Mouse (Mus musculus): ENCODE measurements at regions not wholly inside any gene's neighbourhood (a gene's known extent, or its start where the extent isn't known, plus 50 kb on each side); places are given as distances from the start of the nearest gene placed in this dataset.

DNA sequence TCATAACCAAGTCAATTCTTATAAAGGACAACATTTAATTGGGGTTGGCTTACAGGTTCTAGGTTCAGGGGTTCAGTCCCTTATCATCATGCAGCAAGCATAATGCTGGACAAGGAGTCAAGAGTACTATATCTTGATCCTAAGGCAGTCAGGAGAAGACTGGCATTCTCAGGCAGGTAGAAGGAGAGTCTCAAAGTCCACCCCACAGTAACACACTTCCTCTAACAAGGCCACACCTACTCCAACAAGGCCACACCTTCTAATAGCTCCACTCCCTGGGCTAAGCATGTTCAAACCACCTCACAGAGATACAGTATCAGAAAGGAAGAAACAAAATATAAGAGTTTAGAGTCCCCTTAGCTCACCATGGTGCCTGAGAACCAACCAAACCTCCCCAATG is 557.3 kb upstream of the Castor2 start:
- Histone ChIP-seq H3K36me3 (no peaks in the 10 kb centered on the region), H3K4me3 (no peak overlapping the region), H3K4me1 (no peaks in the 10 kb centered on the region), H3K27me3 (ENCODE audit: low read depth, poor library complexity, severe bottlenecking) (no peaks in the 10 kb centered on the region), H3K27ac (replicated peaks) (no peak overlapping the region), H3K9me3 (replicated peaks) (no peaks in the 10 kb centered on the region)
- no peak for DNase-seq (ENCODE audit: low spot score)

DNA sequence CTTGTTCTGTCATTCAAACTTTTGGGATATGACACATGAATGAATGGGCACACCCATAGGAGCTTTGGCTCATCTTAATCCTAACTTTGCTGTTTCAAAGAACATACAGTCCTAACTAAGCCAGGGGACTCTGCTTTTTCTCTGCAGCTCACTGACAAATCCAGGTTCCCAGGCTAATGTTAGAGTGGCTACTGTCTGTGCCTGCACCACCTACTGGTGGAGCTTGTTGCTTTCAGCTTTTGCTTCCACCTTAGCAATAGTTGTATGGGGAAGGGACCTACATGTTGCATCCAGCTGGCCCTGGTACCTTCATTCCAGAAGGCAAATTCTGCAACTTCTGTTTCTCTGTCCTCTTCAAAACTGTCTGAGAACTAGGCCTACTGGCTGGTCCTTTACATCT is 566.8 kb upstream of the Castor2 start:
- H3K27me3 ChIP-seq (ENCODE audit: low read depth, poor library complexity, severe bottlenecking), result no peaks in the 10 kb centered on the region
- H3K4me1 ChIP-seq, result no peaks in the 10 kb centered on the region
- no peak overlapping the region for H3K4me3 ChIP-seq
- no peak overlapping the region for H3K27ac ChIP-seq (replicated peaks)
- H3K36me3 ChIP-seq, result no peaks in the 10 kb centered on the region
- no peaks in the 10 kb centered on the region for H3K9me3 ChIP-seq (replicated peaks)
- no peak for DNase-seq (ENCODE audit: low spot score)

DNA sequence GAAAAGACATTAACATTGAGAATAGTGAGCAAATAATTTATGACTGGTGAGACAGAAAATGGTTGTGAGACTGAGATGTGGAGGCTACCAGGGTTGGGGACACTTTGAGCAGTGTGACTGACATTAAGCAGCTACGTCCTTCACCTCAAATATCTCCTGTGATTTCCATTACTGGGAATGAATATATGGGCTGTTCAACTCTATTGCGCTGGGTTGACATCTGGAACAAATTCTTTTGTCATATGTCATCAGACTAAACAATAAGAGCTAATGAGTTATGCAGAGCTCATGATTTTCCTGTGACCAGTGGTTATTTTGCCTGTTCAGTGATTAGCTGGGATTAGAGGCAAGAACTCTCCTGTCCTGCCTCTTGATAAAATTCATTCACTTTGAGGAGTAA is 593.9 kb upstream of the Castor2 start:
- WGBS, result 75% methylated on average over 2 of the region's 2 CpGs
- no peaks in the 10 kb centered on the region for H3K9me3 ChIP-seq (replicated peaks)
- no peak for DNase-seq (ENCODE audit: low spot score)
- H3K36me3 ChIP-seq, result no peaks in the 10 kb centered on the region
- no peak overlapping the region for H3K4me3 ChIP-seq
- H3K27me3 ChIP-seq (ENCODE audit: low read depth, poor library complexity, severe bottlenecking), result no peaks in the 10 kb centered on the region
- H3K4me1 ChIP-seq, result no peaks in the 10 kb centered on the region
- H3K27ac ChIP-seq (replicated peaks), result no peak overlapping the region

GRCm38 (mm10) chr5:133487806-133488290 is 611.7 kb upstream of the Castor2 start:
- H3K27ac ChIP-seq (replicated peaks), result no peak overlapping the region
- H3K9me3 ChIP-seq (replicated peaks), result no peaks in the 10 kb centered on the region
- no peaks in the 10 kb centered on the region for H3K27me3 ChIP-seq (ENCODE audit: low read depth, poor library complexity, severe bottlenecking)
- WGBS, result 71% methylated on average over 5 of the region's 5 CpGs
- no peaks in the 10 kb centered on the region for H3K36me3 ChIP-seq
- no peak for DNase-seq (ENCODE audit: low spot score)
- no peak overlapping the region for H3K4me3 ChIP-seq
- H3K4me1 ChIP-seq, result peaks cover 5% of the 10 kb centered on the region; the same call in 1 of the 2 replicates

DNA sequence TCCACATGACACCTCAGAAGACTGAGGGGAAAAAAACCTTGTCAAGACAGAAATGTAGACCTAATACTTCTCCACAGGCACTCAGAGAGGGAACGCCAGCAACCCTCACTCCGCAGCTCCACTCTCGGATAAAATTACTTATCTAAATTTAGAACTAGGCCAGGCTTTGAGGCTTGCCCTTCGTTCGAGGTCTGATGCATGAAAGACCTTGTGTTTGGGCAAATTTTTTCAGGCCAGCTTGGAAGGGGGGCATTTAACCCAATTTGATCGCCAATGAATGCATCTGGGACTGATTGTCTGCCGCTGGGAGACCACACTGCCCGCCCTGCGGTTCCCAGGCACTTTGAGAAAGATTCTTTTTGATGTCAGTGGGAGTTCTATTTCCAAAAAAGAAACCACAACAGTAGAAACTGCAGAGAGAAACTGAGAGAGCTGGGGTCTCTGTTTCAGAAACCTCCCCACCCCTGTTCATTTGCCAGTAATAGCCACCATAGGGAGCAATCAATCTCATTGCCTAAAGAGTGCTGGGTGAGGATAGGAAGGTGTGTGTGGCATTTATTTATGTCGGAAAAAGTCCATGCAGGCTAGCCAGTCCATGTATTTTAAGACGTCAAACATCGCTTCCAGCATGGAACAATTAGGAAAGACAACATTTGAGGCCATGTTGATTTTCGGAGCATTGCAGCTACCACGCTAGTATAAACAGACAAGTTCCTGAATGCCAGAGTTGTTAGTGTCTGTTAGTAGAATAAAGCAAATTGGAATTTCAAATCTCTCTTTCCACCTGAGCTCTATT is 617.0 kb upstream of the Castor2 start:
- WGBS, result 55% methylated on average over 14 of the region's 14 CpGs
- Histone ChIP-seq H3K4me3 (no peak overlapping the region), H3K27ac (replicated peaks) (no peak overlapping the region), H3K36me3 (no peaks in the 10 kb centered on the region), H3K4me1 (peaks cover 11% of the 10 kb centered on the region; the same call in 1 of the 2 replicates), H3K9me3 (replicated peaks) (no peaks in the 10 kb centered on the region), H3K27me3 (ENCODE audit: low read depth, poor library complexity, severe bottlenecking) (no peaks in the 10 kb centered on the region)
- DNase-seq (ENCODE audit: low spot score), result peak; percentile 37

DNA sequence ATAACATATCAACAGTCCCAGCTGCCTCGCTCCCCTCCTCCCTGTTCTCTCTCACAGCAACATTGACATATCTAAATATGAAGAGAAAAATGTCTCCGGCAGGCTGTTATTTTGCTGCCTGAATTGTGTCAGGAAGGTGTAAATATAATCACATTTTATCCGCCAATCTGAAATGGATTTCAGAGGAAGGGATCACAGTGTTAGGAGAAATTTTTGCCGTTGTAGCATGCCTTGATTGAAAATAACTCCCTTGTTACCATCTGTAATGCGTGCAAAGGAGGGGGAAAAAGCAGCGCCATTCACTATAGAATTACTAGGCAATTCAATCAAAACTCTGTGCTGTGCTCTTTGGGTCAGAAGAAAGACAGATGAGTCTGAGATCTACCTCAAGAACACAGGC is 620.3 kb upstream of the Castor2 start:
- Histone ChIP-seq H3K4me1 (peaks cover 11% of the 10 kb centered on the region; the same call in 1 of the 2 replicates), H3K27me3 (ENCODE audit: low read depth, poor library complexity, severe bottlenecking) (no peaks in the 10 kb centered on the region), H3K4me3 (no peak overlapping the region), H3K27ac (replicated peaks) (no peak overlapping the region), H3K36me3 (no peaks in the 10 kb centered on the region), H3K9me3 (replicated peaks) (no peaks in the 10 kb centered on the region)
- 93% methylated on average over 6 of the region's 6 CpGs for WGBS
- DNase-seq (ENCODE audit: low spot score), result no peak

GRCm38 (mm10) chr5:133453349-133454049 is 646.0 kb upstream of the Castor2 start:
- Histone ChIP-seq H3K36me3 (no peaks in the 10 kb centered on the region), H3K9me3 (replicated peaks) (no peaks in the 10 kb centered on the region), H3K4me3 (no peak overlapping the region), H3K27ac (replicated peaks) (no peak overlapping the region), H3K4me1 (peaks cover 8% of the 10 kb centered on the region), H3K27me3 (ENCODE audit: low read depth, poor library complexity, severe bottlenecking) (no peaks in the 10 kb centered on the region)
- no peak for DNase-seq (ENCODE audit: low spot score)
- 74% methylated on average over 7 of the region's 7 CpGs for WGBS

GRCm38 (mm10) chr5:133449926-133450325 is 649.6 kb upstream of the Castor2 start:
- H3K27ac ChIP-seq (replicated peaks), result no peak overlapping the region
- peaks cover 8% of the 10 kb centered on the region for H3K4me1 ChIP-seq
- no peaks in the 10 kb centered on the region for H3K36me3 ChIP-seq
- no peaks in the 10 kb centered on the region for H3K27me3 ChIP-seq (ENCODE audit: low read depth, poor library complexity, severe bottlenecking)
- H3K9me3 ChIP-seq (replicated peaks), result no peaks in the 10 kb centered on the region
- 78% methylated on average over 3 of the region's 3 CpGs for WGBS
- no peak for DNase-seq (ENCODE audit: low spot score)
- H3K4me3 ChIP-seq, result no peak overlapping the region

GRCm38 (mm10) chr5:133400826-133401225 is 698.7 kb upstream of the Castor2 start:
- Histone ChIP-seq H3K36me3 (no peaks in the 10 kb centered on the region), H3K9me3 (replicated peaks) (no peaks in the 10 kb centered on the region), H3K4me3 (no peak overlapping the region), H3K4me1 (no peaks in the 10 kb centered on the region), H3K27me3 (ENCODE audit: low read depth, poor library complexity, severe bottlenecking) (no peaks in the 10 kb centered on the region), H3K27ac (replicated peaks) (no peak overlapping the region)
- WGBS, result 71% methylated on average over 1 of the region's 1 CpGs
- no peak for DNase-seq (ENCODE audit: low spot score)

DNA sequence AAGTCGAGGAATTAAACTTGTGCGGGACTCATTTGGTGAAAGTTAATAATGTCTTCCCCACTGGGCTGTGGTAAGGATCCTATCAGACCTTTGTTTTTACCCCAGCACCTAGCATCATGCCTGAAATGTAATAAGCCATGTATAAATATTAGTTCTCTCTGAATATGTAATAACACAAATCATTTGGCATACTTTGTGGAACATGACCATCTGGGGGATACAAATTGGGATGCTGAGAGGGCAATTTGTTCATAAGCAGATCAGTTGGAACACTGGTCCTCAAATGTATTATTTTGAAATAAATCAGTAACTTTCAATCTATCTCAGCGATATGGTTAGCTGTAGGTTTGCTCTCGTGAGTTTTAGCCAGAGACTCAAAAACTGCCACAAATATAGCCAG is 709.6 kb upstream of the Castor2 start:
- no peak overlapping the region for H3K27ac ChIP-seq (replicated peaks)
- H3K9me3 ChIP-seq (replicated peaks), result 0 out of 2 replicates have a peak, but pooled peaks cover 6% of the 10 kb centered on the region
- H3K4me1 ChIP-seq, result peaks cover 12% of the 10 kb centered on the region
- 86% methylated on average over 4 of the region's 4 CpGs for WGBS
- H3K4me3 ChIP-seq, result no peak overlapping the region
- no peaks in the 10 kb centered on the region for H3K36me3 ChIP-seq
- no peaks in the 10 kb centered on the region for H3K27me3 ChIP-seq (ENCODE audit: low read depth, poor library complexity, severe bottlenecking)
- DNase-seq (ENCODE audit: low spot score), result no peak

GRCm38 (mm10) chr5:133389023-133389840 is 710.3 kb upstream of the Castor2 start:
- H3K4me1 ChIP-seq, result peaks cover 12% of the 10 kb centered on the region
- no peaks in the 10 kb centered on the region for H3K27me3 ChIP-seq (ENCODE audit: low read depth, poor library complexity, severe bottlenecking)
- H3K36me3 ChIP-seq, result no peaks in the 10 kb centered on the region
- H3K27ac ChIP-seq (replicated peaks), result no peak overlapping the region
- DNase-seq (ENCODE audit: low spot score), result no peak
- WGBS, result 79% methylated on average over 6 of the region's 6 CpGs
- 0 out of 2 replicates have a peak, but pooled peaks cover 6% of the 10 kb centered on the region for H3K9me3 ChIP-seq (replicated peaks)
- no peak overlapping the region for H3K4me3 ChIP-seq

DNA sequence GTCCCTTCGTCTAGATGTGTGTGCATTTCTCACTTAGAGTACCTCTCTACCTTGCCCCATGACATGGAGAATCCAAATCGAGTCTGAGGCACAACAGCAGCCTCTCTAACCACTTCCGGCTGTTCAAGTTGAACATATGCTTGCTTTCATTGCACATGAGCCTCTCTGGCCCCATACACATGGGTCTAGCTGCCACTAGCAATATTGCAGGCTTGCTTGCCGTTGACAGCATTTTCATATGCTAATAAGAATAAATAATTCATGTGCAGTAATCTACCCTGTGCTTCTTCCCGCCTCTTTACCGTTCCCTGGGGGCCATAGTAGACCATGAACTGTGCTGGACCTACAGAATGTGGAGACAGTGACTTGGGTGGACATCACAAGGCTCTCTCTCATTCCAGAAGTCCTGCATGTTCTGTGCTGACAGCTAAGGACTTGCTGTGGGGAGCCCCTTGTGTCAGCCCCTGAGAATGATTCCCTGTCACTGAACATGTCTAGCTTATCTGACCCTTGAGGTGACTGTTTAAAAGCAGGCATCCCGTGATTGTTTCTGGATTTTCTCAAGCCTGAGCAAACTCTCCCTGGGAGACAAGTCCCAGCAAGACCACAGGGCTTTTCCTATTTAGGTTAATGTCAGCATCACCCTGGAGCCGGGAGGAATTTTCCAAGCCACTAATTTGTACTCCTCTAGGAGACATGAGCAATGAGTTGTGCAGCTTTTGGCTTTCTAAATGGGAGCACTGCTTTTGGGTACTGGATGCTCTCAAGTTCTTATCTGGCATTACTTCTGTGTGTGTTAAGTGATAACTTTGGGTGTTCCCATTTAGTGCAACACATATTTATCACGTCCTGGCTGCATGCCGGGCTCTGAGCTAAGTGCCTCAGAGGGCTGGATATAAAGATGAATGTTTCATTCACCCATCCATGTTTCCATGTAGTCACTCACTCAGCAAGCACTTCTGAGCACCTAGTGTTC is 713.8 kb upstream of the Castor2 start:
- Histone ChIP-seq H3K36me3 (no peaks in the 10 kb centered on the region), H3K27me3 (ENCODE audit: low read depth, poor library complexity, severe bottlenecking) (no peaks in the 10 kb centered on the region), H3K4me3 (no peak overlapping the region), H3K9me3 (replicated peaks) (no peaks in the 10 kb centered on the region), H3K4me1 (peaks cover 12% of the 10 kb centered on the region), H3K27ac (replicated peaks) (no peak overlapping the region; the same call in 1 of the 2 replicates)
- 78% methylated on average over 10 of the region's 10 CpGs for WGBS
- no peak for DNase-seq (ENCODE audit: low spot score)
